Mouse (Mus musculus): ENCODE data around the gene Cnrip1.
"Not testable (repeated sequence)": the region's sequence is repeated elsewhere in the genome, so short reads cannot be mapped to it uniquely, and the experiment has no call there.

DNA sequence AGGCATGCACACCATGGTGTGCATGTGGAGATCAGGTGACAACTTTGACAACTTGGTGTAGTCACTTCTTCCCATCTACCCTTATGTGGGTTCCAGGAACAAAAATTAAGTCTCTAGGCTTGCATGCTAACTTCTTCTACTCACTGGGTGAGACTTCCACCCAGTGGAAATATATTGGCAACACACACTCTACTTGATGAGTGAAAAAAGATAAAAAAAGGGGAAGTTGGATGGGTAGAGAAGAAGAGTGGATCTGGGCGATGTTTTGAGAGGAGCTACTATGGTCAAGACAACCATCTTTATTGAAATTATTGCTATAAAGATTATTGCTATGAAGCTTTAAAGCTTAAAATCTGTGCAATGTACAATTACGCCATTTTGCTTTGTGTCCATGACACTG, 18.0 kb downstream of the Cnrip1 start:
- not testable (repeated sequence) for TF ChIP-seq CTCF, EP300 (IDR thresholded peaks at IDR 0.05)

Data from lung, postnatal 0 days (tissue).